8 mouse cellular contexts compared by ENCODE assay signal in genomic region chr8:106059613-106060371, GRCm38 (mm10). TPM values are rescaled to one million over a fixed set of nuclear protein-coding genes. Genes with fewer than 3 reads are reported as not detected.
DNase-seq lines count a peak whose midpoint lies in the region; ATAC-seq and TF ChIP-seq lines count a peak whose summit lies in the region.

No protein-coding gene starts in this region.

- H3K4me3 ChIP-seq in forebrain, embryonic 10.5 days: peak overlapping the region; percentile 88
- H3K4me3 ChIP-seq in hindbrain, embryonic 12.5 days: peak overlapping the region; percentile 68
- peak overlapping the region; percentile 88 for H3K4me3 ChIP-seq in lung, adult 2 months (replicated peaks; ENCODE audit: extremely low read depth, low read depth, low read length)
- H3K4me3 ChIP-seq in neural tube, embryonic 14.5 days (ENCODE audit: low read depth, low read length): peak overlapping the region; percentile 86

- peak overlapping the region; percentile 86 for H3K9ac ChIP-seq in hindbrain, embryonic 12.5 days
- H3K9ac ChIP-seq in neural tube, embryonic 14.5 days (replicated peaks; ENCODE audit: low read depth, low read length): peak overlapping the region; percentile 78

- no peaks in the 10 kb centered on the region for H3K9me3 ChIP-seq in forebrain, embryonic 10.5 days
- H3K9me3 ChIP-seq in hindbrain, embryonic 12.5 days (replicated peaks): no peaks in the 10 kb centered on the region
- no peaks in the 10 kb centered on the region for H3K9me3 ChIP-seq in neural tube, embryonic 14.5 days (ENCODE audit: control insufficient read depth, low read length)

- no peak for TF ChIP-seq POLR2A in lung, adult 2 months (IDR thresholded peaks at IDR 0.05; ENCODE audit: borderline replicate concordance, extremely low read depth, low read depth, low read length)

- TF ChIP-seq CTCF in lung, adult 2 months (IDR thresholded peaks at IDR 0.05; ENCODE audit: insufficient read depth, low read length): no peak

- H3K27ac ChIP-seq in forebrain, embryonic 10.5 days: peak overlapping the region; percentile 96
- H3K27ac ChIP-seq in hindbrain, embryonic 12.5 days: peak overlapping the region; percentile 89
- peak overlapping the region; percentile 91 for H3K27ac ChIP-seq in neural tube, embryonic 14.5 days (ENCODE audit: low read depth, low read length)

- peaks cover 4% of the 10 kb centered on the region; the same call in 1 of the 2 replicates for H3K36me3 ChIP-seq in forebrain, embryonic 10.5 days (replicated peaks)
- H3K36me3 ChIP-seq in hindbrain, embryonic 12.5 days: no peaks in the 10 kb centered on the region
- no peaks in the 10 kb centered on the region for H3K36me3 ChIP-seq in neural tube, embryonic 14.5 days (ENCODE audit: control insufficient read depth, insufficient read depth, low read length)

- no peak for ATAC-seq in monocyte, adult 5-6 weeks (replicated peaks; ENCODE audit: insufficient number of reproducible peaks, low FRiP score, low TSS enrichment, poor library complexity, severe bottlenecking)
- peak; percentile 87 for ATAC-seq in hindbrain, embryonic 12.5 days (ENCODE audit: low FRiP score)
- peak; percentile 78 for ATAC-seq in neural tube, embryonic 14.5 days (ENCODE audit: low read depth)

- WGBS in forebrain, embryonic 10.5 days: under 1% methylated on average over 83 of the region's 83 CpGs
- WGBS in hindbrain, embryonic 12.5 days: under 1% methylated on average over 81 of the region's 83 CpGs
- under 1% methylated on average over 83 of the region's 83 CpGs for WGBS in lung, adult 2 months
- WGBS in neural tube, embryonic 14.5 days: under 1% methylated on average over 71 of the region's 83 CpGs

- H3K4me1 ChIP-seq in forebrain, embryonic 10.5 days: peaks cover 34% of the 10 kb centered on the region
- peaks cover 26% of the 10 kb centered on the region for H3K4me1 ChIP-seq in hindbrain, embryonic 12.5 days
- peaks cover 3% of the 10 kb centered on the region; the same call in 1 of the 2 replicates for H3K4me1 ChIP-seq in lung, adult 2 months (ENCODE audit: control insufficient read depth, insufficient read depth, low read length)
- H3K4me1 ChIP-seq in neural tube, embryonic 14.5 days (ENCODE audit: control insufficient read depth, insufficient read depth, low read length): peaks cover 16% of the 10 kb centered on the region

- peak; percentile 27 to 33 for DNase-seq in monocyte, adult 2 months (ENCODE audit: low read depth in 1 of 2, low spot score in 2 of 2)
- peak; percentile 65 for DNase-seq in adipocyte (ENCODE audit: low spot score)
- DNase-seq in forebrain, embryonic 10.5 days (ENCODE audit: extremely low spot score, low spot score): peak; percentile 71
- DNase-seq in lung, adult 2 months: peak; percentile 76
- DNase-seq in layer of hippocampus, adult 9-11 months: no peak

- peak overlapping the region; percentile 82 for H3K4me2 ChIP-seq in hindbrain, embryonic 12.5 days (replicated peaks)
- H3K4me2 ChIP-seq in neural tube, embryonic 14.5 days (ENCODE audit: low read depth, low read length): peak overlapping the region; percentile 65

- H3K27me3 ChIP-seq in forebrain, embryonic 10.5 days (ENCODE audit: poor library complexity, severe bottlenecking): no peaks in the 10 kb centered on the region
- H3K27me3 ChIP-seq in hindbrain, embryonic 12.5 days: no peaks in the 10 kb centered on the region
- H3K27me3 ChIP-seq in neural tube, embryonic 14.5 days (ENCODE audit: control insufficient read depth, insufficient read depth, low read length): no peaks in the 10 kb centered on the region

RNA-seq across cellular contexts. Expression of gene Nfatc3, which starts 1.2 kb away (rescaled TPM):
- total RNA-seq in monocyte, adult 5-6 weeks (2017): 69.7 to 114 TPM (median 95.6 TPM) in 3 replicates
- polyA plus RNA-seq in forebrain, embryonic 10.5 days (2016; fragmentation: Nextera tagmentation; extraction: Ambion mirVana): 6.6 TPM in 2 replicates
- polyA plus RNA-seq in hindbrain, embryonic 12.5 days (2016; fragmentation: Nextera tagmentation; extraction: Ambion mirVana): 5.7 and 6.7 TPM in 2 replicates
- 17.7 and 19.9 TPM in 2 replicates for polyA plus RNA-seq in lung, adult 2 months (2012; rRNA removed)
- polyA plus RNA-seq in neural tube, embryonic 14.5 days (2014; fragmentation: Nextera tagmentation; extraction: Ambion mirVana): 3.1 and 3.2 TPM in 2 replicates

RNA-seq across cellular contexts. Expression of gene Ddx28, which starts 48.1 kb away (rescaled TPM):
- 25.7 to 34.8 TPM (median 33.9 TPM) in 3 replicates for total RNA-seq in monocyte, adult 5-6 weeks (2017)
- 24.0 and 24.7 TPM in 2 replicates for polyA plus RNA-seq in forebrain, embryonic 10.5 days (2016; fragmentation: Nextera tagmentation; extraction: Ambion mirVana)
- 18.4 and 19.9 TPM in 2 replicates for polyA plus RNA-seq in hindbrain, embryonic 12.5 days (2016; fragmentation: Nextera tagmentation; extraction: Ambion mirVana)
- polyA plus RNA-seq in lung, adult 2 months (2012; rRNA removed): 6.5 and 6.7 TPM in 2 replicates
- polyA plus RNA-seq in neural tube, embryonic 14.5 days (2014; fragmentation: Nextera tagmentation; extraction: Ambion mirVana): 22.4 and 23.9 TPM in 2 replicates

RNA-seq across cellular contexts. Expression of gene Dpep2nb, which starts 54.0 kb away (rescaled TPM):
- total RNA-seq in monocyte, adult 5-6 weeks (2017): 1.2 to 2.1 TPM (median 1.3 TPM) in 3 replicates
- not detected in 2 replicates for polyA plus RNA-seq in forebrain, embryonic 10.5 days (2016; fragmentation: Nextera tagmentation; extraction: Ambion mirVana)
- not detected in 2 replicates for polyA plus RNA-seq in hindbrain, embryonic 12.5 days (2016; fragmentation: Nextera tagmentation; extraction: Ambion mirVana)
- not detected in 2 replicates for polyA plus RNA-seq in lung, adult 2 months (2012; rRNA removed)
- polyA plus RNA-seq in neural tube, embryonic 14.5 days (2014; fragmentation: Nextera tagmentation; extraction: Ambion mirVana): 0.31 TPM in 1 of 2 replicates, not detected in the other
